ENCODE assay signal across 22 mouse cellular contexts in genomic region chr19:46976743-46977142, GRCm38 (mm10).
"Had no signal": no experiment of that assay in that cellular context is flagged by ENCODE, and none has a peak within 500 bp of the region (broad histone marks: within the 10 kb centered on the region; RNA-seq: fewer than 3 reads in every experiment).

No protein-coding gene starts in this region.

- ATAC-seq: liver, embryonic 12.5 days; midbrain, embryonic 15.5 days had no signal

- H3K36me3 ChIP-seq: kidney, embryonic 15.5 days; limb, embryonic 10.5 days; limb, embryonic 13.5 days; liver, embryonic 12.5 days; liver, embryonic 15.5 days; lung, embryonic 15.5 days; midbrain, embryonic 10.5 days; midbrain, embryonic 15.5 days; neural tube, embryonic 12.5 days; neural tube, embryonic 15.5 days; stomach, embryonic 15.5 days had no signal

- H3K4me3 ChIP-seq: kidney, embryonic 15.5 days; layer of hippocampus, adult 2 months; limb, embryonic 10.5 days; limb, embryonic 13.5 days; liver, embryonic 12.5 days; liver, embryonic 15.5 days; lung, embryonic 15.5 days; midbrain, embryonic 10.5 days; midbrain, embryonic 15.5 days; neural tube, embryonic 12.5 days; neural tube, embryonic 15.5 days; stomach, embryonic 15.5 days had no signal

- H3K4me1 ChIP-seq: limb, embryonic 13.5 days; stomach, embryonic 15.5 days had no signal

- H3K4me2 ChIP-seq: kidney, embryonic 15.5 days; limb, embryonic 13.5 days; liver, embryonic 12.5 days; liver, embryonic 15.5 days; lung, embryonic 15.5 days; midbrain, embryonic 15.5 days; neural tube, embryonic 12.5 days; neural tube, embryonic 15.5 days; stomach, embryonic 15.5 days had no signal

- DNase-seq: layer of hippocampus, adult 9-11 months; liver; lung, adult 18-20 months; lung, postnatal 10 days; lung, postnatal 36 days; right cerebral cortex, adult 18-20 months; right cerebral cortex, postnatal 14 days; spleen, adult 18-20 months; thymus, postnatal 25 days had no signal

- H3K27me3 ChIP-seq: kidney, embryonic 15.5 days; limb, embryonic 13.5 days; liver, embryonic 12.5 days; liver, embryonic 15.5 days; lung, embryonic 15.5 days; megakaryocyte, embryonic 14.5 days; midbrain, embryonic 15.5 days; neural tube, embryonic 12.5 days; neural tube, embryonic 15.5 days; stomach, embryonic 15.5 days had no signal

- H3K27ac ChIP-seq: kidney, embryonic 15.5 days; layer of hippocampus, adult 2 months; limb, embryonic 10.5 days; limb, embryonic 13.5 days; liver, embryonic 12.5 days; liver, embryonic 15.5 days; lung, embryonic 15.5 days; midbrain, embryonic 10.5 days; midbrain, embryonic 15.5 days; neural tube, embryonic 12.5 days; neural tube, embryonic 15.5 days; stomach, embryonic 15.5 days had no signal

- H3K9me3 ChIP-seq: kidney, embryonic 15.5 days; limb, embryonic 10.5 days; limb, embryonic 13.5 days; liver, embryonic 12.5 days; liver, embryonic 15.5 days; lung, embryonic 15.5 days; megakaryocyte, embryonic 14.5 days; midbrain, embryonic 10.5 days; midbrain, embryonic 15.5 days; neural tube, embryonic 12.5 days; neural tube, embryonic 15.5 days; stomach, embryonic 15.5 days had no signal

- H3K9ac ChIP-seq: kidney, embryonic 15.5 days; limb, embryonic 13.5 days; liver, embryonic 12.5 days; liver, embryonic 15.5 days; lung, embryonic 15.5 days; midbrain, embryonic 15.5 days; neural tube, embryonic 12.5 days; neural tube, embryonic 15.5 days; stomach, embryonic 15.5 days had no signal
